In genomic region chr10:5194081-5194670, GRCm38 (mm10) we compare ENCODE assay signal across 8 mouse cellular contexts.
DNase-seq lines count a peak whose midpoint lies in the region; ATAC-seq and TF ChIP-seq lines count a peak whose summit lies in the region.

No protein-coding gene starts in this region.

- no peak for TF ChIP-seq POLR2A in bone marrow macrophage, adult 2 months (IDR thresholded peaks at IDR 0.05; ENCODE audit: borderline replicate concordance, low read depth, low read length)

- intact Hi-C loops in gastrocnemius, postnatal 36 days (cut with DNase I): no loop called here

- no peak for TF ChIP-seq CTCF in heart, postnatal 0 days (IDR thresholded peaks at IDR 0.05; ENCODE audit: low read depth)
- no peak for TF ChIP-seq CTCF in bone marrow macrophage, adult 2 months (IDR thresholded peaks at IDR 0.05; ENCODE audit: low read depth, low read length)
- TF ChIP-seq CTCF in liver, postnatal 0 days (IDR thresholded peaks at IDR 0.05; ENCODE audit: low read depth): no peak

- H3K27me3 ChIP-seq in heart, postnatal 0 days (ENCODE audit: control insufficient read depth, insufficient read depth, low read length): no peaks in the 10 kb centered on the region
- H3K27me3 ChIP-seq in hindbrain, embryonic 14.5 days (ENCODE audit: control insufficient read depth, insufficient read depth, low read length): no peaks in the 10 kb centered on the region
- H3K27me3 ChIP-seq in liver, postnatal 0 days (ENCODE audit: insufficient read depth, low read length): no peaks in the 10 kb centered on the region

- 4% methylated on average over 13 of the region's 13 CpGs for WGBS in heart, postnatal 0 days
- WGBS in hindbrain, embryonic 14.5 days: under 1% methylated on average over 13 of the region's 13 CpGs
- 2% methylated on average over 13 of the region's 13 CpGs for WGBS in liver, postnatal 0 days (ENCODE audit: insufficient replicate concordance)

- H3K9ac ChIP-seq in heart, postnatal 0 days (replicated peaks; ENCODE audit: low read depth, low read length): peak overlapping the region; percentile 42; the same call in 1 of the 2 replicates
- H3K9ac ChIP-seq in hindbrain, embryonic 14.5 days: peak overlapping the region; percentile 75
- peak overlapping the region; percentile 53 for H3K9ac ChIP-seq in liver, postnatal 0 days (replicated peaks)

- H3K9me3 ChIP-seq in heart, postnatal 0 days (replicated peaks; ENCODE audit: control insufficient read depth, low read length): 0 out of 2 replicates have a peak, but pooled peaks cover 4% of the 10 kb centered on the region
- H3K9me3 ChIP-seq in hindbrain, embryonic 14.5 days (ENCODE audit: control insufficient read depth, low read length): no peaks in the 10 kb centered on the region
- no peaks in the 10 kb centered on the region for H3K9me3 ChIP-seq in liver, postnatal 0 days (ENCODE audit: low read length)

- peak; percentile 73 for ATAC-seq in heart, postnatal 0 days (ENCODE audit: insufficient read depth, low read depth)
- ATAC-seq in hindbrain, embryonic 14.5 days (ENCODE audit: low FRiP score): peak; percentile 88
- ATAC-seq in liver, postnatal 0 days: peak; percentile 73

- peak overlapping the region; percentile 49 for H3K4me3 ChIP-seq in heart, postnatal 0 days (ENCODE audit: low read depth, low read length)
- peak overlapping the region; percentile 62 for H3K4me3 ChIP-seq in bone marrow macrophage, adult 2 months (ENCODE audit: insufficient read depth, low read length)
- H3K4me3 ChIP-seq in hindbrain, embryonic 14.5 days (replicated peaks; ENCODE audit: low read length): peak overlapping the region; percentile 47
- H3K4me3 ChIP-seq in liver, postnatal 0 days (ENCODE audit: low read depth, low read length): peak overlapping the region; percentile 59

- TF ChIP-seq EP300 in heart, postnatal 0 days (IDR thresholded peaks at IDR 0.05; ENCODE audit: low read depth): no peak
- no peak for TF ChIP-seq EP300 in liver, postnatal 0 days (IDR thresholded peaks at IDR 0.05; ENCODE audit: low read depth)

- peak overlapping the region; percentile 66 for H3K4me2 ChIP-seq in heart, postnatal 0 days (ENCODE audit: low read depth, low read length)
- H3K4me2 ChIP-seq in hindbrain, embryonic 14.5 days (replicated peaks): peak overlapping the region; percentile 77
- H3K4me2 ChIP-seq in liver, postnatal 0 days (ENCODE audit: low read depth, low read length): peak overlapping the region; percentile 79

- peak overlapping the region; percentile 86 for H3K27ac ChIP-seq in heart, postnatal 0 days (ENCODE audit: low read depth)
- H3K27ac ChIP-seq in bone marrow macrophage, adult 2 months (ENCODE audit: insufficient read depth, low read depth, low read length): peak overlapping the region; percentile 85
- peak overlapping the region; percentile 89 for H3K27ac ChIP-seq in hindbrain, embryonic 14.5 days
- peak overlapping the region; percentile 81 for H3K27ac ChIP-seq in liver, postnatal 0 days (ENCODE audit: low read depth)

- peaks cover 3% of the 10 kb centered on the region; the same call in 1 of the 2 replicates for H3K4me1 ChIP-seq in heart, postnatal 0 days (ENCODE audit: control insufficient read depth, insufficient read depth)
- H3K4me1 ChIP-seq in bone marrow macrophage, adult 2 months (ENCODE audit: control insufficient read depth, insufficient read depth, low read length): peaks cover 36% of the 10 kb centered on the region
- 0 out of 2 replicates have a peak, but pooled peaks cover 4% of the 10 kb centered on the region for H3K4me1 ChIP-seq in hindbrain, embryonic 14.5 days (replicated peaks; ENCODE audit: control insufficient read depth, insufficient read depth, low read length)
- peaks cover 7% of the 10 kb centered on the region for H3K4me1 ChIP-seq in liver, postnatal 0 days (ENCODE audit: insufficient read depth)

- H3K36me3 ChIP-seq in heart, postnatal 0 days (replicated peaks; ENCODE audit: control insufficient read depth, insufficient read depth, low read length): peaks cover 37% of the 10 kb centered on the region
- H3K36me3 ChIP-seq in hindbrain, embryonic 14.5 days (replicated peaks; ENCODE audit: control insufficient read depth, insufficient read depth): no peaks in the 10 kb centered on the region
- H3K36me3 ChIP-seq in liver, postnatal 0 days (replicated peaks; ENCODE audit: insufficient read depth, low read length): 0 out of 2 replicates have a peak, but pooled peaks cover 11% of the 10 kb centered on the region

- peak; percentile 32 for DNase-seq in heart, postnatal 0 days (ENCODE audit: low spot score)
- no peak for DNase-seq in heart, postnatal 4 days
- no peak for DNase-seq in hindbrain, embryonic 14.5 days (ENCODE audit: low spot score)
- no peak for DNase-seq in liver, postnatal 0 days
- DNase-seq in gastrocnemius, postnatal 36 days: no peak
- no peak for DNase-seq in spleen, postnatal 36 days (ENCODE audit: low spot score in 2 of 2)
- no peak for DNase-seq in frontal cortex, postnatal 10 days (ENCODE audit: low spot score in 2 of 2)
